Mouse (Mus musculus): ENCODE measurements around the gene Rad51d. TPM values are rescaled to one million over a fixed set of nuclear protein-coding genes. Genes with fewer than 3 reads are reported as not detected.

The Rad51d gene
- total and polyA plus RNA-seq, 2 experiments from 2014 or later = 8.6 to 14.0 TPM

GRCm38 (mm10) chr11:82908608-82908989, 18.2 kb upstream of the Rad51d start:
- DNase-seq = no peak
- Histone ChIP-seq H3K4me3 (ENCODE audit: low read depth, low read length) (peak overlapping the region; percentile 73; the same call in 1 of the 2 replicates), H3K27ac (ENCODE audit: low read depth, low read length) (no peak overlapping the region), H3K9me3 (ENCODE audit: low read length) (no peaks in the 10 kb centered on the region), H3K36me3 (ENCODE audit: insufficient read depth) (peaks cover 24% of the 10 kb centered on the region), H3K4me1 (ENCODE audit: insufficient read depth) (no peaks in the 10 kb centered on the region), H3K4me2 (ENCODE audit: low read depth) (peak overlapping the region; percentile 72), H3K9ac (0 out of 2 replicates have a peak overlapping the region, but pooled peaks have one; percentile 77), H3K27me3 (ENCODE audit: insufficient read depth, low read length) (no peaks in the 10 kb centered on the region)
- 64% methylated on average over 10 of the region's 10 CpGs for WGBS
- no peak for TF ChIP-seq CTCF (IDR thresholded peaks at IDR 0.05; ENCODE audit: low read depth)
- ATAC-seq = no peak

- peak within 1 kb of the TSS; percentile 72 for H3K4me2 ChIP-seq (ENCODE audit: low read depth)
- no peaks in the 10 kb centered on the region for H3K4me1 ChIP-seq (ENCODE audit: insufficient read depth)
- H3K27me3 ChIP-seq (ENCODE audit: insufficient read depth, low read length) = no peaks in the 10 kb centered on the region
- peak; percentile 98 for TF ChIP-seq CTCF (IDR thresholded peaks at IDR 0.05; ENCODE audit: low read depth)
- peak within 1 kb of the TSS; percentile 73 for H3K4me3 ChIP-seq (ENCODE audit: low read depth, low read length)
- peak within 1 kb of the TSS; percentile 59; the same call in 1 of the 2 replicates for H3K27ac ChIP-seq (ENCODE audit: low read depth, low read length)
- WGBS = 2% methylated on average over 72 of the region's 73 CpGs
- ATAC-seq (peak; percentile 98), DNase-seq (peak; percentile 95)
- no peaks in the 10 kb centered on the region for H3K9me3 ChIP-seq (ENCODE audit: low read length)
- H3K36me3 ChIP-seq (ENCODE audit: insufficient read depth) = peaks cover 28% of the 10 kb centered on the region
- H3K9ac ChIP-seq = peak within 1 kb of the TSS; percentile 77
Observed at GRCm38 (mm10) chr11:82907651-82908607, 17.5 kb upstream of the Rad51d start, which contains the start of gene Nle1. Nle1 (minus strand) TSS chr11:82908411.

GRCm38 (mm10) chr11:82905816-82906215, 15.4 kb upstream of the Rad51d start:
- WGBS = 96% methylated on average over 5 of the region's 5 CpGs
- no peaks in the 10 kb centered on the region for H3K4me1 ChIP-seq (ENCODE audit: insufficient read depth)

GRCm38 (mm10) chr11:82904952-82905351, 14.5 kb upstream of the Rad51d start:
- ATAC-seq (no peak), DNase-seq (no peak)
- H3K9me3 ChIP-seq (ENCODE audit: low read length) = no peaks in the 10 kb centered on the region
- TF ChIP-seq CTCF (IDR thresholded peaks at IDR 0.05; ENCODE audit: low read depth) = no peak
- no peak overlapping the region for H3K27ac ChIP-seq (ENCODE audit: low read depth, low read length)
- no peaks in the 10 kb centered on the region for H3K4me1 ChIP-seq (ENCODE audit: insufficient read depth)
- no peak overlapping the region for H3K4me3 ChIP-seq (ENCODE audit: low read depth, low read length)
- no peak overlapping the region for H3K9ac ChIP-seq
- H3K4me2 ChIP-seq (ENCODE audit: low read depth) = no peak overlapping the region
- peaks cover 55% of the 10 kb centered on the region for H3K36me3 ChIP-seq (ENCODE audit: insufficient read depth)
- 70% methylated on average over 8 of the region's 8 CpGs for WGBS
- no peaks in the 10 kb centered on the region for H3K27me3 ChIP-seq (ENCODE audit: insufficient read depth, low read length)

More at GRCm38 (mm10) chr11:82905816-82906215, 15.4 kb upstream of the Rad51d start:
- H3K36me3 ChIP-seq (ENCODE audit: insufficient read depth) = peaks cover 46% of the 10 kb centered on the region
- H3K27me3 ChIP-seq (ENCODE audit: insufficient read depth, low read length) = no peaks in the 10 kb centered on the region
- TF ChIP-seq CTCF (IDR thresholded peaks at IDR 0.05; ENCODE audit: low read depth) = no peak
- H3K27ac ChIP-seq (ENCODE audit: low read depth, low read length) = no peak overlapping the region
- H3K4me3 ChIP-seq (ENCODE audit: low read depth, low read length) = no peak overlapping the region
- ATAC-seq (no peak), DNase-seq (no peak)
- no peak overlapping the region for H3K9ac ChIP-seq
- no peak overlapping the region for H3K4me2 ChIP-seq (ENCODE audit: low read depth)
- H3K9me3 ChIP-seq (ENCODE audit: low read length) = no peaks in the 10 kb centered on the region

GRCm38 (mm10) chr11:82901606-82902310, 11.3 kb upstream of the Rad51d start:
- Histone ChIP-seq H3K9me3 (ENCODE audit: low read length) (no peaks in the 10 kb centered on the region), H3K4me1 (ENCODE audit: insufficient read depth) (no peaks in the 10 kb centered on the region), H3K9ac (no peak overlapping the region), H3K27me3 (ENCODE audit: insufficient read depth, low read length) (no peaks in the 10 kb centered on the region), H3K4me2 (ENCODE audit: low read depth) (no peak overlapping the region), H3K4me3 (ENCODE audit: low read depth, low read length) (no peak overlapping the region), H3K36me3 (ENCODE audit: insufficient read depth) (peaks cover 69% of the 10 kb centered on the region), H3K27ac (ENCODE audit: low read depth, low read length) (no peak overlapping the region)
- DNase-seq = no peak
- TF ChIP-seq CTCF (IDR thresholded peaks at IDR 0.05; ENCODE audit: low read depth) = no peak
- WGBS = 92% methylated on average over 20 of the region's 20 CpGs
- no peak for ATAC-seq

GRCm38 (mm10) chr11:82899720-82900119, 9.3 kb upstream of the Rad51d start:
- Histone ChIP-seq H3K4me2 (ENCODE audit: low read depth) (no peak overlapping the region), H3K9me3 (ENCODE audit: low read length) (no peaks in the 10 kb centered on the region), H3K4me1 (ENCODE audit: insufficient read depth) (no peaks in the 10 kb centered on the region), H3K36me3 (ENCODE audit: insufficient read depth) (peaks cover 56% of the 10 kb centered on the region), H3K27me3 (ENCODE audit: insufficient read depth, low read length) (no peaks in the 10 kb centered on the region), H3K4me3 (ENCODE audit: low read depth, low read length) (no peak overlapping the region), H3K9ac (no peak overlapping the region), H3K27ac (ENCODE audit: low read depth, low read length) (no peak overlapping the region)
- DNase-seq = no peak
- WGBS = 96% methylated on average over 5 of the region's 5 CpGs
- no peak for TF ChIP-seq CTCF (IDR thresholded peaks at IDR 0.05; ENCODE audit: low read depth)
- ATAC-seq = no peak

Data from forebrain, postnatal 0 days (tissue).